Mouse (Mus musculus) CD8-positive naive resting alpha-beta T cell, adult 2 months (primary cell): ENCODE results near the gene Tceanc2.

Experiments
- DNase-seq, 2 experiments: peaks; one replicate each; pipeline ENCODE4 v3.0.0; 2022; ENCODE audit warnings: low read depth in 2 of 2, low spot score in 2 of 2

The Tceanc2 gene

GRCm38 (mm10) chr4:107091696-107092095 is 87.2 kb downstream of the Tceanc2 start:
- no peak for DNase-seq

- DNase-seq = no peak
Observed at GRCm38 (mm10) chr4:107084858-107085257, 94.1 kb downstream of the Tceanc2 start.

- DNase-seq = no peak
Observed at GRCm38 (mm10) chr4:107084343-107084742, 94.6 kb downstream of the Tceanc2 start.
